Comparison of ENCODE assay signal across 27 mouse cellular contexts in the genomic region with DNA sequence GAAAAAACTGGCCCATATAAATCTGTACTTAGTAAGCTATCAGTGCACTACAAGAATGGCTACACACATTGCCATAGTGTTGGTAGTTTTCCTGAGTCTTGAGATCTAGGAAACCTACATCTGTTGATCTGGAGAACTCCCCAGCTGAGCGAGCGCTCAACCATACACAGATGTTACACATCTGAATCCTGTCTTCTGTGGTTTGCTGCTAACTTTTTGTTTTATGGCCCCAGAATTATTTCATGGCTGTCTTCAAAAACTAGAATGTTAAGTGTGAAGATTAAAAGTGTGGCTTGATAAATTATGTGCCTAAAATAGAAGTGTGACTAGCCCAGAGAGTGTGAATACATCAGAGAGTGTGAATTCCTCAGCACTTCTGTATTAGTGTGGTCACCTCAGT. TPM values are rescaled to one million over a fixed set of nuclear protein-coding genes. Genes with fewer than 3 reads are reported as not detected.
DNase-seq lines count a peak whose midpoint lies in the region; ATAC-seq and TF ChIP-seq lines count a peak whose summit lies in the region.
"Had no signal": no experiment of that assay in that cellular context is flagged by ENCODE, and none has a peak within 500 bp of the region (broad histone marks: within the 10 kb centered on the region; RNA-seq: fewer than 3 reads in every experiment).

No protein-coding gene starts in this region.

- 82% methylated on average over 2 of the region's 2 CpGs for WGBS in heart, postnatal 0 days
- 91% methylated on average over 2 of the region's 2 CpGs for WGBS in heart, embryonic 11.5 days (ENCODE audit: insufficient replicate concordance)
- 75% methylated on average over 2 of the region's 2 CpGs for whole genome bisulfite sequencing in kidney, embryonic 14.5 days

- no peak overlapping the region for H3K9ac ChIP-seq in heart, postnatal 0 days (replicated peaks; ENCODE audit: low read depth, low read length)
- H3K9ac ChIP-seq in heart, embryonic 11.5 days (ENCODE audit: low read depth, low read length) = no peak overlapping the region
- no peak overlapping the region for H3K9ac ChIP-seq in kidney, embryonic 14.5 days (ENCODE audit: low read depth, low read length)
- H3K9ac ChIP-seq: embryonic facial prominence, embryonic 12.5 days; forebrain, embryonic 12.5 days had no signal

- TF ChIP-seq CTCF in heart, postnatal 0 days (IDR thresholded peaks at IDR 0.05; ENCODE audit: low read depth) = no peak
- TF ChIP-seq CTCF in Patski (IDR thresholded peaks at IDR 0.05) = no peak

- DNase-seq in heart, postnatal 0 days (ENCODE audit: low spot score) = no peak
- peak; percentile 28 for DNase-seq in kidney, postnatal 10 days
- peak; percentile 27 for DNase-seq in 3T3-L1 (ENCODE audit: low read depth, low spot score)
- peak; percentile 55 for DNase-seq in Patski (ENCODE audit: low read depth, low spot score)
- no peak for DNase-seq in retina, embryonic 14.5 days (ENCODE audit: low spot score)
- DNase-seq: adrenal gland, adult 2 months; adrenal gland, postnatal 10 days; adrenal gland, postnatal 25 days; B cell, adult 2 months; cerebellum, adult 11 months; cerebellum, adult 18-20 months; cerebellum, adult 8-10 months; cerebellum, adult 9-11 months; cerebellum, postnatal 14 days; cerebellum, postnatal 36 days; embryo, embryonic 11 days had no signal

- no peaks in the 10 kb centered on the region for H3K27me3 ChIP-seq in heart, postnatal 0 days (ENCODE audit: control insufficient read depth, insufficient read depth, low read length)
- no peaks in the 10 kb centered on the region for H3K27me3 ChIP-seq in heart, embryonic 11.5 days (ENCODE audit: control insufficient read depth, insufficient read depth, low read length)
- H3K27me3 ChIP-seq in kidney, embryonic 14.5 days (ENCODE audit: control insufficient read depth, insufficient read depth, low read length) = no peaks in the 10 kb centered on the region
- H3K27me3 ChIP-seq in Patski = no peaks in the 10 kb centered on the region
- H3K27me3 ChIP-seq: embryonic facial prominence, embryonic 12.5 days; forebrain, embryonic 12.5 days had no signal

- POLR2A ChIA-PET in Patski (lab: Charles Lee) = interaction anchor here (0.7 kb wide), 1 partner anchor 51 kb away, joined by 3 read pairs; no protein-coding TSS in a partner anchor

- H3K27ac ChIP-seq in heart, postnatal 0 days (ENCODE audit: low read depth) = no peak overlapping the region
- H3K27ac ChIP-seq in heart, embryonic 11.5 days (ENCODE audit: low read depth, low read length) = no peak overlapping the region
- no peak overlapping the region for H3K27ac ChIP-seq in kidney, embryonic 14.5 days (ENCODE audit: low read depth, low read length)
- H3K27ac ChIP-seq: embryonic facial prominence, embryonic 12.5 days; forebrain, embryonic 10.5 days; forebrain, embryonic 12.5 days had no signal

- H3K4me2 ChIP-seq in heart, postnatal 0 days (ENCODE audit: low read depth, low read length) = no peak overlapping the region
- H3K4me2 ChIP-seq in heart, embryonic 11.5 days = no peak overlapping the region
- no peak overlapping the region for H3K4me2 ChIP-seq in kidney, embryonic 14.5 days (replicated peaks; ENCODE audit: low read depth, low read length)
- H3K4me2 ChIP-seq: embryonic facial prominence, embryonic 12.5 days; forebrain, embryonic 12.5 days had no signal

- CTCF ChIA-PET in Patski (lab: Charles Lee) = interaction anchor here (0.7 to 1.2 kb wide), 2 partner anchors 11 to 14 kb away, joined by 3 to 5 read pairs; no protein-coding TSS in a partner anchor

- no peak for TF ChIP-seq EP300 in heart, postnatal 0 days (IDR thresholded peaks at IDR 0.05; ENCODE audit: low read depth)

- 0 out of 2 replicates have a peak, but pooled peaks cover 4% of the 10 kb centered on the region for H3K4me1 ChIP-seq in heart, postnatal 0 days (ENCODE audit: control insufficient read depth, insufficient read depth)
- no peaks in the 10 kb centered on the region; the same call in none of the 2 replicates for H3K4me1 ChIP-seq in heart, embryonic 11.5 days (ENCODE audit: control insufficient read depth, insufficient read depth, low read length)
- H3K4me1 ChIP-seq in kidney, embryonic 14.5 days (ENCODE audit: control insufficient read depth, insufficient read depth, low read length) = no peaks in the 10 kb centered on the region; the same call in 1 of the 2 replicates

- H3K36me3 ChIP-seq in heart, postnatal 0 days (replicated peaks; ENCODE audit: control insufficient read depth, insufficient read depth, low read length) = no peaks in the 10 kb centered on the region
- no peaks in the 10 kb centered on the region for H3K36me3 ChIP-seq in heart, embryonic 11.5 days (ENCODE audit: control insufficient read depth, insufficient read depth, low read length)
- H3K36me3 ChIP-seq in kidney, embryonic 14.5 days (ENCODE audit: control insufficient read depth, insufficient read depth, low read length) = no peaks in the 10 kb centered on the region
- H3K36me3 ChIP-seq: embryonic facial prominence, embryonic 12.5 days; forebrain, embryonic 10.5 days; forebrain, embryonic 12.5 days; G1E had no signal

- H3K9me3 ChIP-seq in heart, postnatal 0 days (replicated peaks; ENCODE audit: control insufficient read depth, low read length) = no peaks in the 10 kb centered on the region
- H3K9me3 ChIP-seq in heart, embryonic 11.5 days (replicated peaks; ENCODE audit: control insufficient read depth, low read length) = no peaks in the 10 kb centered on the region
- no peaks in the 10 kb centered on the region for H3K9me3 ChIP-seq in kidney, embryonic 14.5 days (ENCODE audit: control insufficient read depth, low read length)
- H3K9me3 ChIP-seq: embryonic facial prominence, embryonic 12.5 days; forebrain, embryonic 10.5 days; forebrain, embryonic 12.5 days; G1E had no signal

- ATAC-seq in heart, postnatal 0 days (ENCODE audit: insufficient read depth, low read depth) = 0 out of 2 replicates have a peak, but pooled peaks have one; percentile 19
- no peak for ATAC-seq in heart, embryonic 11.5 days (replicated peaks; ENCODE audit: insufficient number of reproducible peaks, low FRiP score, low TSS enrichment)
- ATAC-seq in kidney, embryonic 14.5 days (ENCODE audit: low FRiP score, low TSS enrichment) = no peak
- ATAC-seq in Patski = peak; percentile 18
- ATAC-seq: CD4-positive, CD25-positive, alpha-beta regulatory T cell, adult 4 months; forebrain, embryonic 14.5 days; forebrain, embryonic 16.5 days had no signal

- in situ Hi-C loops in Patski (cut with MboI; ENCODE audit: low pct_unique_long_range_greater_than_20kb) = no loop called here

- no peak overlapping the region for H3K4me3 ChIP-seq in heart, postnatal 0 days (ENCODE audit: low read depth, low read length)
- H3K4me3 ChIP-seq in heart, embryonic 11.5 days (ENCODE audit: low read depth, low read length) = no peak overlapping the region
- H3K4me3 ChIP-seq in kidney, embryonic 14.5 days (ENCODE audit: low read length) = no peak overlapping the region
- H3K4me3 ChIP-seq: embryonic facial prominence, embryonic 12.5 days; erythroblast, embryonic 14.5 days; forebrain, embryonic 10.5 days; forebrain, embryonic 12.5 days had no signal

RNA-seq across cellular contexts. Expression of gene Ccdc89, which starts 42.0 kb away (rescaled TPM):
- not detected in 2 replicates for total RNA-seq in heart, postnatal 0 days (2014; rRNA removed; ENCODE audit: low replicate concordance)
- polyA plus RNA-seq in heart, postnatal 0 days (2015; fragmentation: Nextera tagmentation; extraction: Ambion mirVana) = 0.30 and 0.51 TPM in 2 replicates
- polyA plus RNA-seq in heart, embryonic 11.5 days (2014; fragmentation: Nextera tagmentation; extraction: Ambion mirVana) = 0.64 and 1.2 TPM in 2 replicates
- polyA plus RNA-seq in kidney, embryonic 14.5 days (2014; fragmentation: Nextera tagmentation; extraction: Ambion mirVana) = 1.8 and 2.4 TPM in 2 replicates
- polyA plus RNA-seq in Patski (2021) = 0.65 TPM
- total RNA-seq: CH12.LX had no signal
- polyA plus RNA-seq: adrenal gland, adult 2 months; CD4-positive, CD25-positive, alpha-beta regulatory T cell, adult 4 months; erythroblast, embryonic 14.5 days; G1E had no signal

RNA-seq across cellular contexts. Expression of gene Crebzf, which starts 58.1 kb away (rescaled TPM):
- total RNA-seq in heart, postnatal 0 days (2014; rRNA removed; ENCODE audit: low replicate concordance) = 49.3 and 55.3 TPM in 2 replicates
- polyA plus RNA-seq in heart, postnatal 0 days (2015; fragmentation: Nextera tagmentation; extraction: Ambion mirVana) = 10.6 and 11.3 TPM in 2 replicates
- 25.8 and 27.0 TPM in 2 replicates for polyA plus RNA-seq in heart, embryonic 11.5 days (2014; fragmentation: Nextera tagmentation; extraction: Ambion mirVana)
- 54.2 and 55.3 TPM in 2 replicates for polyA plus RNA-seq in kidney, embryonic 14.5 days (2014; fragmentation: Nextera tagmentation; extraction: Ambion mirVana)
- 79.7 TPM for polyA plus RNA-seq in Patski (2021)

Comparison
In these comparisons a context has a peak if more than half of its experiments do, and no peak if none do; other contexts are left out.
1. ATAC-seq: peak in heart, postnatal 0 days (single experiment) and Patski (single experiment); none in heart, embryonic 11.5 days (single experiment) and kidney, embryonic 14.5 days (single experiment).
2. DNase-seq: peak in kidney, postnatal 10 days (single experiment), 3T3-L1 (single experiment) and Patski (single experiment); none in heart, postnatal 0 days (single experiment) and retina, embryonic 14.5 days (single experiment).